Mouse (Mus musculus): Measurements from ENCODE around the gene Wdr77. TPM values are rescaled to one million over a fixed set of nuclear protein-coding genes. Genes with fewer than 3 reads are reported as not detected.
"Not testable (repeated sequence)": the region's sequence is repeated elsewhere in the genome, so short reads cannot be mapped to it uniquely, and the experiment has no call there.

The Wdr77 gene
- 102 and 117 TPM in 2 replicates for polyA plus RNA-seq (2015; fragmentation: Nextera tagmentation; extraction: Ambion mirVana)

GRCm38 (mm10) chr3:105958974-105959580, at the start of gene Wdr77:
TSS of gene Wdr77 (plus strand) at chr3:105959369.
- under 1% methylated on average over 50 of the region's 52 CpGs for WGBS
- ATAC-seq (ENCODE audit: low read depth) = peak; percentile 98
- H3K4me3 ChIP-seq (ENCODE audit: low read length) = peak within 1 kb of the TSS; percentile 80

GRCm38 (mm10) chr3:105910519-105911190, 48.5 kb upstream of the Wdr77 start:
- Histone ChIP-seq H3K27me3 (ENCODE audit: control insufficient read depth, insufficient read depth, low read depth, low read length) (no peaks in the 10 kb centered on the region), H3K4me1 (replicated peaks; ENCODE audit: control insufficient read depth, insufficient read depth, low read length) (peaks cover 11% of the 10 kb centered on the region; the same call in 1 of the 2 replicates), H3K4me3 (ENCODE audit: low read length) (no peak overlapping the region), H3K4me2 (ENCODE audit: low read depth, low read length) (no peak overlapping the region), H3K9ac (ENCODE audit: low read length) (no peak overlapping the region), H3K9me3 (ENCODE audit: control insufficient read depth, low read length) (no peaks in the 10 kb centered on the region), H3K36me3 (ENCODE audit: control insufficient read depth, insufficient read depth, low read length) (no peaks in the 10 kb centered on the region), H3K27ac (ENCODE audit: low read length) (no peak overlapping the region)
- ATAC-seq (ENCODE audit: low read depth) = no peak
- 71% methylated on average over 11 of the region's 11 CpGs for WGBS

More at GRCm38 (mm10) chr3:105958974-105959580, at the start of gene Wdr77:
- no peaks in the 10 kb centered on the region for H3K9me3 ChIP-seq (ENCODE audit: control insufficient read depth, low read length)
- H3K9ac ChIP-seq (ENCODE audit: low read length) = peak within 1 kb of the TSS; percentile 97
- H3K36me3 ChIP-seq (ENCODE audit: control insufficient read depth, insufficient read depth, low read length) = peaks cover 10% of the 10 kb centered on the region; the same call in 1 of the 2 replicates
- H3K27me3 ChIP-seq (ENCODE audit: control insufficient read depth, insufficient read depth, low read depth, low read length) = no peaks in the 10 kb centered on the region
- peaks cover 18% of the 10 kb centered on the region for H3K4me1 ChIP-seq (replicated peaks; ENCODE audit: control insufficient read depth, insufficient read depth, low read length)
- H3K27ac ChIP-seq (ENCODE audit: low read length) = peak within 1 kb of the TSS; percentile 87
- peak within 1 kb of the TSS; percentile 83 for H3K4me2 ChIP-seq (ENCODE audit: low read depth, low read length)

DNA sequence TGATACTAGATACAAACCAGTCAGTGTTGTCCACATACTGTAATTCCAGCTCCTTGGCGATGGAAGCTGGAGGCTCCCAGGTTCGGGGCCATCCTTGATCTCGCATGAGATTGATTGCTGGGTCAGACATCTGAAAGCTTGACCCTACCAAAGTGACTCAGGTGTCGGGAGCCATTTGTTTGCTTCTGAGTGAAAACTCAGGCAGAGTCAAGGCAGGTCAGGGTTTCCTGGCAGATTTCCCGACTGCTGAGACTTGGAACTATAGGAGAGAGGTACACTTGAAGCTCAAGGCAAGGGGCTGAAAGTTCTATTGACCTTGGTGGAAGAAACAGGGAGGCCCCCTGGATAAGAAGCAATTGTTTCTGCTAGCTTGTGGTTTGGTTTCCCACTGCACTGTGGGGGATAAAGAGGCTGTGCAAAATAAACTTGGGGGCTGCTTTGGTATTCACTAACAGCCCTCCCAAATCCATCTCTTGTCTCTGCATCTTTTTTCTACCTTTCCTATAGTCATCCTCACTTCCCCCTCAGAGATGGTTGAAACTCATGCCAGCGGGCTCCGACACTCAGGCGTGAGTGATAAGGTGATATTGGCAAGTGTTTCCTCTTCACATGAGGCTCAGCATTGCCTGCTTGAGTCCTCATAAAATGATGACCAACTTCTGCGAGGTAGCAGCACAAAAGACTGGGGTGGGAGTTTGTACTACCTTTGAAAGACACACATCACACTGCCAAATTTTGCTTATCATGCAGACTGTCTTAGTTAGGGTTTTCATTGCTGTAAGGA, 46.9 kb upstream of the Wdr77 start:
- WGBS = 38% methylated on average over 9 of the region's 9 CpGs

GRCm38 (mm10) chr3:105913839-105914681, 45.1 kb upstream of the Wdr77 start:
- Histone ChIP-seq H3K27me3 (ENCODE audit: control insufficient read depth, insufficient read depth, low read depth, low read length) (no peaks in the 10 kb centered on the region), H3K4me2 (ENCODE audit: low read depth, low read length) (peak overlapping the region; percentile 13; the same call in 1 of the 2 replicates), H3K9ac (ENCODE audit: low read length) (0 out of 2 replicates have a peak overlapping the region, but pooled peaks have one; percentile 14), H3K27ac (ENCODE audit: low read length) (peak overlapping the region; percentile 49), H3K4me1 (replicated peaks; ENCODE audit: control insufficient read depth, insufficient read depth, low read length) (peaks cover 11% of the 10 kb centered on the region; the same call in 1 of the 2 replicates), H3K36me3 (ENCODE audit: control insufficient read depth, insufficient read depth, low read length) (no peaks in the 10 kb centered on the region), H3K4me3 (ENCODE audit: low read length) (no peak overlapping the region), H3K9me3 (ENCODE audit: control insufficient read depth, low read length) (no peaks in the 10 kb centered on the region)
- ATAC-seq (ENCODE audit: low read depth) = 0 out of 2 replicates have a peak, but pooled peaks have one; percentile 20
- WGBS = 22% methylated on average over 10 of the region's 10 CpGs

More for the DNA sequence above, 46.9 kb upstream of the Wdr77 start:
- Histone ChIP-seq H3K4me3 (ENCODE audit: low read length) (no peak overlapping the region), H3K27ac (ENCODE audit: low read length) (no peak overlapping the region), H3K9me3 (ENCODE audit: control insufficient read depth, low read length) (no peaks in the 10 kb centered on the region), H3K27me3 (ENCODE audit: control insufficient read depth, insufficient read depth, low read depth, low read length) (no peaks in the 10 kb centered on the region), H3K4me1 (replicated peaks; ENCODE audit: control insufficient read depth, insufficient read depth, low read length) (peaks cover 11% of the 10 kb centered on the region; the same call in 1 of the 2 replicates), H3K9ac (ENCODE audit: low read length) (no peak overlapping the region), H3K36me3 (ENCODE audit: control insufficient read depth, insufficient read depth, low read length) (no peaks in the 10 kb centered on the region), H3K4me2 (ENCODE audit: low read depth, low read length) (no peak overlapping the region)
- ATAC-seq (ENCODE audit: low read depth) = no peak

DNA sequence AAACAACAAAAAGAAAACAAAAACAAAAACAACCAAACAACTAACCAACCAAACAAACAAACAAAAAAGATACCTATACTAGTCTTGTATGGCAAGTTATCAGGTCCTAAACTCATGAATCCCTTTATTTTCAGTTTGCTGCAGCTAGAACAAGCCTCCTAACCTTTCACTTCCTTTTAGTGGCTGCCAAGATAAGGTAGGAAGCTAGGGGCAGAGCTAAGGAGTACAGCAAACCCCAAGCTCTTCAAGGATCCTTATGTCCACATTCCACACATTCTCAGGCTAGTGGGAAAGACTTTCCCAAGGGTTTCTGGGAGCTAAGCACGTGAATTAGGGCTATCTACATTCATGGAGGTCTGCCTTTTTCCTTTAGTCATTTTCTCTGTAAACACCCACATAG, 43.9 kb upstream of the Wdr77 start:
- ATAC-seq (ENCODE audit: low read depth) = peak; percentile 87
- Histone ChIP-seq H3K4me3 (ENCODE audit: low read length) (no peak overlapping the region), H3K36me3 (ENCODE audit: control insufficient read depth, insufficient read depth, low read length) (no peaks in the 10 kb centered on the region), H3K9ac (ENCODE audit: low read length) (no peak overlapping the region), H3K9me3 (ENCODE audit: control insufficient read depth, low read length) (no peaks in the 10 kb centered on the region), H3K4me2 (ENCODE audit: low read depth, low read length) (no peak overlapping the region), H3K27ac (ENCODE audit: low read length) (peak overlapping the region; percentile 42; the same call in 1 of the 2 replicates), H3K27me3 (ENCODE audit: control insufficient read depth, insufficient read depth, low read depth, low read length) (no peaks in the 10 kb centered on the region), H3K4me1 (replicated peaks; ENCODE audit: control insufficient read depth, insufficient read depth, low read length) (peaks cover 11% of the 10 kb centered on the region; the same call in 1 of the 2 replicates)
- WGBS = 12% methylated on average over 1 of the region's 1 CpGs

DNA sequence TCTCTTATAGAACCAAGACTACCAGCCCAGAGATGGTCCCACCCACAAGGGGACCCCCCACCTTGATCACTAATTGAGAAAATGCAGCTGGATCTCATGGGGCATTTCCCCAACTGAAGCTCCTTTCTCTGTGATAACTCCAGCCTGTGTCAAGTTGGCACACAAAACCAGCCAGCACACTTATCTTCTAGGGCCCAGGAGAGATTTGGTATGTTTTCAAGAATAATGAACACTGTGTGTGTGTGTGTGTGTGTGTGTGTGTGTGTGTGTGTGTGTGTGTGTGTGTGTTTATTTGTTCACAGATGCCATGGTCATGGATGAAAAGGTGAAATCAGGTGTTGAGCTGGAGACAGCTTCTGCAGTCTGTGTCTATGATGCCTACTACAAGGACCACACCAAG, 42.7 kb upstream of the Wdr77 start:
- not testable (repeated sequence) for H3K9ac ChIP-seq (ENCODE audit: low read length); H3K27ac ChIP-seq (ENCODE audit: low read length); H3K27me3 ChIP-seq (ENCODE audit: control insufficient read depth, insufficient read depth, low read depth, low read length); ATAC-seq (ENCODE audit: low read depth); H3K4me3 ChIP-seq (ENCODE audit: low read length); H3K4me2 ChIP-seq (ENCODE audit: low read depth, low read length); H3K36me3 ChIP-seq (ENCODE audit: control insufficient read depth, insufficient read depth, low read length); H3K9me3 ChIP-seq (ENCODE audit: control insufficient read depth, low read length)
- H3K4me1 ChIP-seq (replicated peaks; ENCODE audit: control insufficient read depth, insufficient read depth, low read length) = peaks cover 11% of the 10 kb centered on the region; the same call in 1 of the 2 replicates

DNA sequence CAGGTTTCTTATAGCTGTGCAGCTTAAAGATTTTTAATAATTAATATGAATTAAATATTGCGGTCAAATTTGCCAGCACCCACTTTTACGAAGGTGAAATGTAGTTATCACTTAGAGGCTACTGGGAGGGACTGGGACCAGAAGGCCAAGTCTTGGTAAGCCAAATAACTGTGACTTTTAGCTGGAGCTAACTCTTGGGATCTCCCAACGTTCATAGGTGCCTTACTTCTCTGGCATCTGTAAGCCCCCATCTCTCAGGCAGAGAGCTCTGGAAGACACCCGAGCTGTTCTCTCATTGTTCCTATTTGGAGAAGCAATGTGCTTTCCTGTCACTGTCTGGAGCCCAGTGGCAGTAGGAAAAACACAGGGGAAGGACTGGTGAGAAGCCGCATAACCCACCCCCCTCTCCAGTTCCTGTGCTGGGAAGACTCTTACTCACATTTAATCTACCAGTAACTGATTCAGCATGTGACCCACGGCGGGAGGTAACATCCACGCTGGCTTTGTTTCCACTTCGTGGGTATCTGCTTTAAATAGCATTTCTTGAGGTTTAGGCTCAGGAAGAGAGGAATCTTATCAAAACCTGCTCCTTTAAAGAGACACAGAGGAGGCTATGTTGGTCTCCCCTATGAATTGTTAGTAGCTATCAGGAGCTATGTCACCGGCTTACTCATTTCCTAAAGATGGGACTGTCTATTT, 41.4 kb upstream of the Wdr77 start:
- Histone ChIP-seq H3K9ac (ENCODE audit: low read length) (no peak overlapping the region), H3K9me3 (ENCODE audit: control insufficient read depth, low read length) (no peaks in the 10 kb centered on the region), H3K4me3 (ENCODE audit: low read length) (no peak overlapping the region), H3K4me2 (ENCODE audit: low read depth, low read length) (no peak overlapping the region), H3K36me3 (ENCODE audit: control insufficient read depth, insufficient read depth, low read length) (no peaks in the 10 kb centered on the region), H3K27me3 (ENCODE audit: control insufficient read depth, insufficient read depth, low read depth, low read length) (no peaks in the 10 kb centered on the region), H3K4me1 (replicated peaks; ENCODE audit: control insufficient read depth, insufficient read depth, low read length) (peaks cover 11% of the 10 kb centered on the region; the same call in 1 of the 2 replicates), H3K27ac (ENCODE audit: low read length) (no peak overlapping the region)
- ATAC-seq (ENCODE audit: low read depth) = no peak
- 66% methylated on average over 10 of the region's 10 CpGs for WGBS

DNA sequence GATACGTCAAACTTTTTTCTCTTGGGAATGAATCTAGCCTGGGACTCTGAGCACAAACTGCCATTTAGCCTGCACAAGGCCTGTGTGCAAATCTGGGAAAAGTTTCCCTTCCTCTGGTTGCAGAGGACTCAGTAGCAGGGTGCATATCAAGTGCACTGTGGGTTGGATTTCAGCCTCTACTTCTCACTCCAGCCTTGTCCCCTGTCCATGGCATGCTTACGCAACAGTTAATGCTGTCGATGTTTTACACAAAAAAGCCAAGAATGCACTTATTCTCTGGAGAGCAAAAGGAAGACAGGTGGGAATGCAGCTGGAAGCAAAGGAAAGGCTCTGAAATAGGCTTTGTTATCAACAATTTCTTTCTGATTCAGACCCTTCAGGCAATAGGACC, 40.8 kb upstream of the Wdr77 start:
- Histone ChIP-seq H3K4me3 (ENCODE audit: low read length) (no peak overlapping the region), H3K27me3 (ENCODE audit: control insufficient read depth, insufficient read depth, low read depth, low read length) (no peaks in the 10 kb centered on the region), H3K9ac (ENCODE audit: low read length) (no peak overlapping the region), H3K4me2 (ENCODE audit: low read depth, low read length) (no peak overlapping the region), H3K27ac (ENCODE audit: low read length) (no peak overlapping the region), H3K36me3 (ENCODE audit: control insufficient read depth, insufficient read depth, low read length) (no peaks in the 10 kb centered on the region), H3K9me3 (ENCODE audit: control insufficient read depth, low read length) (no peaks in the 10 kb centered on the region), H3K4me1 (replicated peaks; ENCODE audit: control insufficient read depth, insufficient read depth, low read length) (peaks cover 11% of the 10 kb centered on the region; the same call in 1 of the 2 replicates)
- 64% methylated on average over 3 of the region's 3 CpGs for WGBS
- ATAC-seq (ENCODE audit: low read depth) = no peak
